Mouse (Mus musculus): ENCODE results near the gene Aurka.

DNA sequence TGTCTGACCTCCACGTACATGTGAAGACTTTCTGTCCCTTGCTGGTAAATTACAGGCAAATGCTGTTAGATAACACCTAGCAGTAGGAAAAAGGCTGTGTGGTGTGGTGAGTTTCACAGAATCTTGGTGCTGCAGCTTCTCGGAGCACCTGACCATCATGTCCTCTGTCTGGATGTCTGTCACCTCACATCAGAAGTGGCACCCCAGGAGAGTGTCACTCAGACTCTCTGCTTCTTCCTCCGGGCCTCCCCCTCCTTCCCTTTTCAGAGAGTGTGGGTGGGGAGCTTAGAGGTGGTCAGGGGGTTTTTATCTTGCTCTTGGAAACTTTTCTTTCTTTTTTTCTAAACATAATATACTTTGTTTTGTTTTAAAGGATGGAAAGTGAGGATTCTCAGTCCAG, 34.7 kb upstream of the Aurka start:
- no peak for TF ChIP-seq GATA1 (IDR thresholded peaks at IDR 0.05; ENCODE audit: borderline replicate concordance, low read length)
- no peak for TF ChIP-seq FLI1 (IDR thresholded peaks at IDR 0.05; ENCODE audit: low read length)
